In genomic region chr2:144399531-144399930, GRCm38 (mm10) we compare ENCODE assay signal across 24 mouse cellular contexts. TPM values are rescaled to one million over a fixed set of nuclear protein-coding genes. Genes with fewer than 3 reads are reported as not detected.
"Had no signal": no experiment of that assay in that cellular context is flagged by ENCODE, and none has a peak within 500 bp of the region (broad histone marks: within the 10 kb centered on the region; RNA-seq: fewer than 3 reads in every experiment).

No protein-coding gene starts in this region.

- H3K4me1 ChIP-seq: limb, embryonic 12.5 days; limb, embryonic 15.5 days; lung, embryonic 15.5 days; neural tube, embryonic 12.5 days; neural tube, embryonic 15.5 days had no signal

- H3K4me3 ChIP-seq: limb, embryonic 12.5 days; limb, embryonic 15.5 days; lung, embryonic 15.5 days; neural tube, embryonic 12.5 days; neural tube, embryonic 15.5 days had no signal

- H3K27ac ChIP-seq: limb, embryonic 12.5 days; limb, embryonic 15.5 days; liver, embryonic 14.5 days; lung, embryonic 15.5 days; neural tube, embryonic 12.5 days; neural tube, embryonic 15.5 days; stomach, postnatal 0 days had no signal

- DNase-seq: kidney, postnatal 14 days; kidney, postnatal 4 days; left cerebral cortex, postnatal 4 days; liver, postnatal 0 days; lung, postnatal 14 days; lung, postnatal 4 days; midbrain, embryonic 14.5 days; right cerebral cortex, adult 18-20 months; right cerebral cortex, postnatal 14 days; right cerebral cortex, postnatal 4 days; thymus, adult 2 months; thymus, postnatal 14 days; thymus, postnatal 4 days had no signal

- H3K9me3 ChIP-seq: limb, embryonic 12.5 days; limb, embryonic 15.5 days; lung, embryonic 15.5 days; neural tube, embryonic 12.5 days; neural tube, embryonic 15.5 days had no signal

- H3K9ac ChIP-seq: limb, embryonic 12.5 days; limb, embryonic 15.5 days; liver, embryonic 14.5 days; liver, postnatal 0 days; lung, embryonic 15.5 days; neural tube, embryonic 12.5 days; neural tube, embryonic 15.5 days had no signal

- H3K27me3 ChIP-seq: limb, embryonic 12.5 days; limb, embryonic 15.5 days; lung, embryonic 15.5 days; neural tube, embryonic 12.5 days; neural tube, embryonic 15.5 days had no signal

RNA-seq across cellular contexts. Expression of gene Pet117, which starts 30.7 kb away (rescaled TPM):
- total RNA-seq: megakaryocyte progenitor cell, adult 5-6 weeks; megakaryocyte-erythroid progenitor cell, adult 5-6 weeks; midbrain, postnatal 0 days had no signal
- polyA plus RNA-seq: midbrain, embryonic 11.5 days; neural tube, embryonic 12.5 days; thymus, adult 2 months had no signal
